Mouse (Mus musculus): ENCODE data around the gene Alkal2. TPM values are rescaled to one million over a fixed set of nuclear protein-coding genes. Genes with fewer than 3 reads are reported as not detected.
A peak's percentile ranks its signal among the peaks of the same experiment; 100 is the strongest.

Gene Alkal2
- 0.14 and 0.51 TPM in 2 replicates for polyA plus RNA-seq (2016; fragmentation: Nextera tagmentation; extraction: Ambion mirVana)

- no peaks in the 10 kb centered on the region for H3K36me3 ChIP-seq
- peak within 1 kb of the TSS; percentile 99 for H3K4me2 ChIP-seq (replicated peaks)
- H3K27ac ChIP-seq: no peak within 1 kb of the TSS
- no peaks in the 10 kb centered on the region for H3K9me3 ChIP-seq
- H3K9ac ChIP-seq: peak within 1 kb of the TSS; percentile 45
- peak within 1 kb of the TSS; percentile 48 for H3K4me3 ChIP-seq
- H3K27me3 ChIP-seq (replicated peaks): peaks cover 39% of the 10 kb centered on the region
- under 1% methylated on average over 56 of the region's 58 CpGs for WGBS
- H3K4me1 ChIP-seq: peaks cover 13% of the 10 kb centered on the region
- peak; percentile 75 for ATAC-seq (ENCODE audit: low FRiP score, low read depth)
These were observed at the start of gene Alkal2 for GRCm38 (mm10) chr12:30883986-30884621. TSS of gene Alkal2 (plus strand) at chr12:30884322.

GRCm38 (mm10) chr12:30848521-30848920 is 35.6 kb upstream of the Alkal2 start:
- no peak for ATAC-seq (ENCODE audit: low FRiP score, low read depth)
- H3K27ac ChIP-seq: no peak overlapping the region
- H3K4me2 ChIP-seq (replicated peaks): no peak overlapping the region
- no peaks in the 10 kb centered on the region for H3K36me3 ChIP-seq
- H3K9ac ChIP-seq: no peak overlapping the region
- no peaks in the 10 kb centered on the region for H3K27me3 ChIP-seq (replicated peaks)
- H3K9me3 ChIP-seq: no peaks in the 10 kb centered on the region
- no peaks in the 10 kb centered on the region for H3K4me1 ChIP-seq
- 85% methylated on average over 1 of the region's 1 CpGs for WGBS
- H3K4me3 ChIP-seq: no peak overlapping the region

GRCm38 (mm10) chr12:30850902-30851301 is 33.2 kb upstream of the Alkal2 start:
- H3K27me3 ChIP-seq (replicated peaks): no peaks in the 10 kb centered on the region
- no peaks in the 10 kb centered on the region for H3K4me1 ChIP-seq
- no peak overlapping the region for H3K27ac ChIP-seq
- H3K9me3 ChIP-seq: no peaks in the 10 kb centered on the region
- WGBS: 86% methylated on average over 2 of the region's 2 CpGs
- H3K9ac ChIP-seq: no peak overlapping the region
- ATAC-seq (ENCODE audit: low FRiP score, low read depth): no peak
- H3K36me3 ChIP-seq: no peaks in the 10 kb centered on the region
- no peak overlapping the region for H3K4me3 ChIP-seq
- no peak overlapping the region for H3K4me2 ChIP-seq (replicated peaks)

GRCm38 (mm10) chr12:30851871-30852270 is 32.3 kb upstream of the Alkal2 start:
- 94% methylated on average over 6 of the region's 6 CpGs for WGBS
- H3K27ac ChIP-seq: no peak overlapping the region
- H3K4me3 ChIP-seq: no peak overlapping the region
- H3K4me1 ChIP-seq: no peaks in the 10 kb centered on the region
- no peaks in the 10 kb centered on the region for H3K27me3 ChIP-seq (replicated peaks)
- no peak overlapping the region for H3K9ac ChIP-seq
- ATAC-seq (ENCODE audit: low FRiP score, low read depth): no peak
- H3K9me3 ChIP-seq: no peaks in the 10 kb centered on the region
- H3K4me2 ChIP-seq (replicated peaks): no peak overlapping the region
- H3K36me3 ChIP-seq: no peaks in the 10 kb centered on the region

GRCm38 (mm10) chr12:30855442-30856159 is 28.5 kb upstream of the Alkal2 start:
- ATAC-seq (ENCODE audit: low FRiP score, low read depth): no peak
- Histone ChIP-seq H3K4me2 (replicated peaks) (no peak overlapping the region), H3K9ac (no peak overlapping the region), H3K9me3 (no peaks in the 10 kb centered on the region), H3K36me3 (no peaks in the 10 kb centered on the region), H3K4me1 (no peaks in the 10 kb centered on the region), H3K4me3 (no peak overlapping the region), H3K27me3 (replicated peaks) (no peaks in the 10 kb centered on the region), H3K27ac (no peak overlapping the region)
- WGBS: 82% methylated on average over 6 of the region's 6 CpGs

- Histone ChIP-seq H3K9me3 (no peaks in the 10 kb centered on the region), H3K4me3 (no peak overlapping the region), H3K27me3 (replicated peaks) (no peaks in the 10 kb centered on the region), H3K4me2 (replicated peaks) (no peak overlapping the region), H3K36me3 (no peaks in the 10 kb centered on the region), H3K27ac (no peak overlapping the region), H3K4me1 (no peaks in the 10 kb centered on the region), H3K9ac (no peak overlapping the region)
- ATAC-seq (ENCODE audit: low FRiP score, low read depth): no peak
- 93% methylated on average over 5 of the region's 5 CpGs for WGBS
These were observed 27.9 kb upstream of the Alkal2 start for GRCm38 (mm10) chr12:30856172-30856571.

GRCm38 (mm10) chr12:30864347-30864746 is 19.8 kb upstream of the Alkal2 start:
- 67% methylated on average over 2 of the region's 2 CpGs for WGBS
- no peaks in the 10 kb centered on the region for H3K4me1 ChIP-seq
- no peaks in the 10 kb centered on the region for H3K9me3 ChIP-seq
- no peak overlapping the region for H3K4me3 ChIP-seq
- H3K4me2 ChIP-seq (replicated peaks): no peak overlapping the region
- no peak overlapping the region for H3K27ac ChIP-seq
- no peaks in the 10 kb centered on the region for H3K36me3 ChIP-seq
- H3K27me3 ChIP-seq (replicated peaks): no peaks in the 10 kb centered on the region
- no peak overlapping the region for H3K9ac ChIP-seq
- no peak for ATAC-seq (ENCODE audit: low FRiP score, low read depth)

GRCm38 (mm10) chr12:30865781-30866180 is 18.3 kb upstream of the Alkal2 start:
- Histone ChIP-seq H3K4me3 (no peak overlapping the region), H3K4me2 (replicated peaks) (no peak overlapping the region), H3K9me3 (no peaks in the 10 kb centered on the region), H3K27ac (no peak overlapping the region), H3K4me1 (no peaks in the 10 kb centered on the region), H3K36me3 (no peaks in the 10 kb centered on the region), H3K27me3 (replicated peaks) (no peaks in the 10 kb centered on the region), H3K9ac (no peak overlapping the region)
- WGBS: 86% methylated on average over 4 of the region's 4 CpGs
- ATAC-seq (ENCODE audit: low FRiP score, low read depth): no peak

- WGBS: 74% methylated on average over 6 of the region's 6 CpGs
- peaks cover 7% of the 10 kb centered on the region for H3K4me1 ChIP-seq
- no peak for ATAC-seq (ENCODE audit: low FRiP score, low read depth)
- no peaks in the 10 kb centered on the region for H3K36me3 ChIP-seq
- no peaks in the 10 kb centered on the region for H3K9me3 ChIP-seq
- H3K27me3 ChIP-seq (replicated peaks): peaks cover 23% of the 10 kb centered on the region
- H3K9ac ChIP-seq: no peak overlapping the region
- no peak overlapping the region for H3K27ac ChIP-seq
- H3K4me3 ChIP-seq: no peak overlapping the region
- no peak overlapping the region for H3K4me2 ChIP-seq (replicated peaks)
These were observed 4.7 kb upstream of the Alkal2 start for GRCm38 (mm10) chr12:30879447-30879846.

- peak overlapping the region; percentile 45; the same call in 1 of the 2 replicates for H3K9ac ChIP-seq
- peaks cover 39% of the 10 kb centered on the region for H3K27me3 ChIP-seq (replicated peaks)
- no peak for ATAC-seq (ENCODE audit: low FRiP score, low read depth)
- no peak overlapping the region for H3K27ac ChIP-seq
- peaks cover 13% of the 10 kb centered on the region for H3K4me1 ChIP-seq
- peak overlapping the region; percentile 99 for H3K4me2 ChIP-seq (replicated peaks)
- no peaks in the 10 kb centered on the region for H3K36me3 ChIP-seq
- WGBS: 20% methylated on average over 4 of the region's 4 CpGs
- H3K4me3 ChIP-seq: peak overlapping the region; percentile 48
- H3K9me3 ChIP-seq: no peaks in the 10 kb centered on the region
These were observed 533 bp upstream of the Alkal2 start for GRCm38 (mm10) chr12:30883592-30883985.

- peak overlapping the region; percentile 99 for H3K4me2 ChIP-seq (replicated peaks)
- H3K27ac ChIP-seq: no peak overlapping the region
- peak; percentile 56; the same call in 1 of the 2 replicates for ATAC-seq (ENCODE audit: low FRiP score, low read depth)
- peak overlapping the region; percentile 48 for H3K4me3 ChIP-seq
- H3K9ac ChIP-seq: peak overlapping the region; percentile 45
- WGBS: 9% methylated on average over 39 of the region's 39 CpGs
- H3K27me3 ChIP-seq (replicated peaks): peaks cover 39% of the 10 kb centered on the region
- no peaks in the 10 kb centered on the region for H3K9me3 ChIP-seq
- H3K4me1 ChIP-seq: peaks cover 13% of the 10 kb centered on the region
- H3K36me3 ChIP-seq: no peaks in the 10 kb centered on the region
These were observed 604 bp downstream of the Alkal2 start for GRCm38 (mm10) chr12:30884622-30885230.

GRCm38 (mm10) chr12:30885891-30886290 is 1.8 kb downstream of the Alkal2 start:
- Histone ChIP-seq H3K27ac (no peak overlapping the region), H3K9ac (no peak overlapping the region), H3K9me3 (no peaks in the 10 kb centered on the region), H3K27me3 (replicated peaks) (peaks cover 39% of the 10 kb centered on the region), H3K4me3 (no peak overlapping the region), H3K4me1 (peaks cover 13% of the 10 kb centered on the region), H3K36me3 (no peaks in the 10 kb centered on the region), H3K4me2 (replicated peaks) (no peak overlapping the region)
- 79% methylated on average over 6 of the region's 6 CpGs for WGBS
- ATAC-seq (ENCODE audit: low FRiP score, low read depth): no peak
